Mouse (Mus musculus) midbrain, embryonic 11.5 days (tissue): Measurements from ENCODE around the gene Slc22a14. TPM values are rescaled to one million over a fixed set of nuclear protein-coding genes. Genes with fewer than 3 reads are reported as not detected.

Experiments used
- ATAC-seq: fragments of 200-750 bp; cut with Nextera tagmentation; 2 replicates; pipeline ENCODE4 v1.8.0; 2017; ENCODE audit warnings: moderate TSS enrichment, moderate library complexity; ENCODE audit not compliant: low FRiP score
- DNase-seq: peaks from one replicate; pipeline ENCODE4 v3.0.0; 2015; ENCODE audit warnings: low spot score; ENCODE audit errors: missing footprints
- H3K27ac ChIP-seq: fragments of 300-500 bp; sonication (generic); 2 replicates; pipeline ENCODE4 v1.5.1; 2014; ENCODE audit warnings: low read depth, low read length
- H3K27me3 ChIP-seq: fragments of 300-500 bp; sonication (generic); 2 replicates; pipeline ENCODE4 v1.6.1; 2014; ENCODE audit warnings: mild to moderate bottlenecking, low read length, moderate library complexity, mixed read lengths; ENCODE audit not compliant: control insufficient read depth, insufficient read depth
- H3K36me3 ChIP-seq: fragments of 300-500 bp; sonication (generic); 2 replicates; pipeline ENCODE4 v1.6.1; 2014; ENCODE audit warnings: mild to moderate bottlenecking, low read length, moderate library complexity, mixed read lengths; ENCODE audit not compliant: control insufficient read depth, insufficient read depth
- H3K4me1 ChIP-seq: fragments of 300-500 bp; sonication (generic); 2 replicates; pipeline ENCODE4 v1.6.1; 2014; ENCODE audit warnings: low read length; ENCODE audit not compliant: control insufficient read depth, insufficient read depth
- H3K4me2 ChIP-seq: fragments of 300-500 bp; sonication (generic); 2 replicates; pipeline ENCODE4 v1.6.1; 2014; ENCODE audit warnings: mild to moderate bottlenecking, moderate library complexity
- H3K4me3 ChIP-seq: fragments of 300-500 bp; sonication (generic); 2 replicates; pipeline ENCODE4 v1.5.1; 2014; ENCODE audit warnings: low read depth, low read length
- H3K9ac ChIP-seq: fragments of 300-500 bp; sonication (generic); 2 replicates; pipeline ENCODE4 v1.6.1; 2014; ENCODE audit warnings: low read length
- H3K9me3 ChIP-seq: fragments of 300-500 bp; sonication (generic); 2 replicates; pipeline ENCODE4 v1.6.1; 2016; ENCODE audit warnings: low read length; ENCODE audit not compliant: control insufficient read depth
- WGBS: fragments of 180-500 bp; shearing (Covaris S2); extraction: QIAGEN DNeasy Blood & Tissue Kit; methylation state at CpG from one replicate; pipeline ENCODE4 v1.1.7; 2014; 5-methylcytosine and 5-hydroxymethylcytosine counted together
- polyA plus RNA-seq: library from polyadenylated mRNA; unstranded; fragments of >200 nt; fragmentation: Nextera tagmentation; extraction: Ambion mirVana; gene quantifications from 2 replicates; pipeline ENCODE4 v1.2.1, GENCODE M21; 2014

Gene Slc22a14
- polyA plus RNA-seq, 1 experiment from 2014 or later: not detected

DNA sequence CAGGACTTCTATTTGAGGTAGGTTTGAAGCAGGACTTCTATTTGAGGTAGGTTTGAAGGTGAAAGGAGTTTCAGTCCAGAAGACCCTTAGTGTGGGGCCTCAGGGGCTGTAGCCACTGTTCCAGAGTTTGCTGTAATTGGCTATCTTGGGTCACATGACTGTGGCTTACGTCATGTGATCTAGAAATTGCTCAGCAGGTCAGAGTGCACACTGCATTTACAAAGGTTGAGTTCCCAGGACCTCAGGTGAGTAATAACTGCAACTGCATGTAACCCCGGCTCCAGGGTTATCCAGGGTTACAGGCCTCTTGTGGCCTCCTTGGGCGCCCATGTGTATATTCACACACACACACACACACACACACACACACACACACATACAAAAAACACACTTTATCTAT lies 3.0 kb upstream of the Slc22a14 start:
- no peaks in the 10 kb centered on the region for H3K9me3 ChIP-seq
- DNase-seq: peak; percentile 17
- no peaks in the 10 kb centered on the region for H3K36me3 ChIP-seq
- no peaks in the 10 kb centered on the region for H3K4me1 ChIP-seq
- H3K4me2 ChIP-seq: no peak overlapping the region
- H3K27ac ChIP-seq: no peak overlapping the region
- H3K4me3 ChIP-seq: no peak overlapping the region
- no peak overlapping the region for H3K9ac ChIP-seq
- ATAC-seq: no peak
- no peaks in the 10 kb centered on the region for H3K27me3 ChIP-seq
- 97% methylated on average over 3 of the region's 3 CpGs for WGBS

DNA sequence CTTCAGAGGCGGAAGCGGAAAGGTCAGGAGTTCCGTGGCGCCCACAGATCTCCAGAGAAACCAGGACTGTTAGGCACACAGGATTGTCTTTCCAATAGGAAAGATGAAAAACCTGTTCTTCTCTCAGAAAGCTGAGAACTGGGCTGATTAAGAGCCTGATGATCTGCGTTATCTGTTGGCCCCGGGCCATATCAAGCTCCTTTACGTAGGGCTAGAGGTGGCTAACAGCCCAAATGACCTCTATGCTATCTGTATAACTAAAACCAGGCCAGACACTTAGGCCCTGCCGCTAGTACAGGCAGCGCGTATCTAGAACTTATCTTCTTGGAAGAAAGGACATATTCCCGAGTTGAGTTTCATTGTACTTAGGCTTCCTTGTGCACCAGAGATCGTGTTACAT lies 2.1 kb downstream of the Slc22a14 start:
- DNase-seq (no peak), ATAC-seq (no peak)
- H3K27me3 ChIP-seq: no peaks in the 10 kb centered on the region
- no peak overlapping the region for H3K4me3 ChIP-seq
- H3K36me3 ChIP-seq: no peaks in the 10 kb centered on the region
- no peak overlapping the region for H3K9ac ChIP-seq
- H3K27ac ChIP-seq: no peak overlapping the region
- no peaks in the 10 kb centered on the region for H3K4me1 ChIP-seq
- 92% methylated on average over 12 of the region's 12 CpGs for WGBS
- no peaks in the 10 kb centered on the region for H3K9me3 ChIP-seq
- no peak overlapping the region for H3K4me2 ChIP-seq

DNA sequence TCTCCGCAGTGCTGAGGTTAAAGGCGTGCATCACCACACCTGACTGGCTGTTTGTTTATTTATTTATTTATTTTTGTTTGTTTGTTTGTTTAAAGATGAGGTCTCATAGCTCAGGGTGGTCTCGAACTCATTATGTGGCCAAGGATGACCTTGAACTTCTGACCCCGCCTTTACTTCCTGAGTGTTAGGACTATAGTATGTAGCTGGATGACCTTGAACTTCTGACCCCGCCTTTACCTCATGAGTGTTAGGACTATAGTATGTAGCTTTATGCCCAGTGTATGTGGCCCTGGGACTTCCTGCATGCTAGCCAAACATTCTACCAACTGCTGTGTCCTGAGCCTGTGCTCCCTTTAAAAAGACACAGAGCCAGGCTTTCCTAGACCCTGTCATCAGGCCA lies 3.9 kb downstream of the Slc22a14 start:
- WGBS: 96% methylated on average over 5 of the region's 5 CpGs
- no peaks in the 10 kb centered on the region for H3K27me3 ChIP-seq
- no peak for DNase-seq
- H3K9ac ChIP-seq: no peak overlapping the region
- no peaks in the 10 kb centered on the region for H3K9me3 ChIP-seq
- no peak overlapping the region for H3K27ac ChIP-seq
- H3K4me3 ChIP-seq: no peak overlapping the region
- no peak for ATAC-seq
- H3K36me3 ChIP-seq: no peaks in the 10 kb centered on the region
- no peaks in the 10 kb centered on the region; the same call in 1 of the 2 replicates for H3K4me1 ChIP-seq
- H3K4me2 ChIP-seq: no peak overlapping the region

- peak overlapping the region; percentile 93 for H3K4me2 ChIP-seq
- no peaks in the 10 kb centered on the region for H3K36me3 ChIP-seq
- no peaks in the 10 kb centered on the region for H3K9me3 ChIP-seq
- no peaks in the 10 kb centered on the region; the same call in 1 of the 2 replicates for H3K4me1 ChIP-seq
- H3K9ac ChIP-seq: peak overlapping the region; percentile 77
- 42% methylated on average over 9 of the region's 9 CpGs for WGBS
- H3K4me3 ChIP-seq: peak overlapping the region; percentile 64
- no peak overlapping the region for H3K27ac ChIP-seq
- DNase-seq (no peak), ATAC-seq (no peak)
- no peaks in the 10 kb centered on the region for H3K27me3 ChIP-seq
Measured at GRCm38 (mm10) chr9:119358058-119358429, 7.3 kb downstream of the Slc22a14 start.

DNA sequence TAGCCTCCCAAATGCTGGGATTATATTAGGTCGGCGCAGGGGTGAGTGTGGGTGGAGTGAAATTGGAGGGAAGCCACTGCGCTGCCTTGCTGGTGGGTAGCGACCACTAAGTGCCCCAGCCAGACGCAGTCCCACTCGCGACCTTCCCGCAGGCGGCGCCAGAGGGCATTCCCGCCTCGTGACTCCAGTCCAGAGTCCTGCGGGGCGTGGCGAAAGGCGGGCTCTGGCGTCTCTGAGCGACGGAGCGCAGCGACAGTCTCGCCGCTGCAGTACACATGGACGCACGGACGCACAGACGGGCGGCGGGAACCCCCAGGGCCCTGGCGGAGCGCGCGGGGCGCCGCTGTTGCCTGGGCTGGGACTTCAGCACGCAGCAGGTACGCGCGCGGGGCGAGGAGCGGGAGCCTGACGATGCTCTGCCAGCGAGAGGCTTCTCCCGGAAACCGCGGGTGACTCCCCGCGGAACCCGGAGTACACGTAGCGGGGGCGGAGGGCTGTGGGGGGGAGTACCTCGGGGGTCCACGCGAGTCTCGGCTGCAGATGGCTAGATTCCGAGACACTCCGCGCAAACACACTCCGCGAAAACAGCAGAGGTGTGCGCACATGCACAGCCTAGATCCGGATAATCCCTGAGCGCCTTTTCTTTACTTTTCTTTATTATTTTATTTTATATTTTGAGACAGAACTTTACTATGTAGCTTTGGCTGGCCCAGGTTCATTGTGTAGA lies 7.9 kb downstream of the Slc22a14 start, which contains the start of gene Xylb:
Xylb (plus strand) TSS at position 51 of the 727 bp plus-strand sequence.
- WGBS: 3% methylated on average over 65 of the region's 65 CpGs
- DNase-seq (peak; percentile 99), ATAC-seq (peak; percentile 91)
- no peaks in the 10 kb centered on the region for H3K9me3 ChIP-seq
- H3K27ac ChIP-seq: no peak within 1 kb of the TSS
- no peaks in the 10 kb centered on the region; the same call in 1 of the 2 replicates for H3K4me1 ChIP-seq
- H3K4me3 ChIP-seq: peak within 1 kb of the TSS; percentile 64
- H3K9ac ChIP-seq: peak within 1 kb of the TSS; percentile 77
- H3K36me3 ChIP-seq: no peaks in the 10 kb centered on the region
- H3K27me3 ChIP-seq: no peaks in the 10 kb centered on the region
- peak within 1 kb of the TSS; percentile 93 for H3K4me2 ChIP-seq

DNA sequence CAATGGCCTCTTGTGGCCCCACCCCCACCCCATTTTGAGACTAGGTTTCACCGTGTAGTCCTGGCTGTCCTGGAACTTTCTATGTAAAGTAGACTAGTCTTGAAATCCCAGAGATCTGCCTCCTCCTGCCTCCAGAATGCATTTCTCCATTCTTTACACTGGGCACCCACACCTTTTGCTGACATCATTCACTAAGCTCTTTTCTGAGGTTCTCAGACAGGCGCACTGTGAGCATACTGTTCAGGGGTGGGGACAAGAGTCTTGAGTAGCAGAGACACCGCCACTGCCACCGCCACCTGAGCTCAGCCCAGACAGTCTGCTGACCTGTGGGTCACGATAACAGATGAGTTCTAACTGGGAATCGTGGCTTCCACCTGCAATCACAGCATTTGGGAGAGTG lies 9.4 kb downstream of the Slc22a14 start:
- Histone ChIP-seq H3K9me3 (no peaks in the 10 kb centered on the region), H3K36me3 (0 out of 2 replicates have a peak, but pooled peaks cover 1% of the 10 kb centered on the region), H3K27me3 (no peaks in the 10 kb centered on the region), H3K4me2 (no peak overlapping the region), H3K4me3 (no peak overlapping the region), H3K4me1 (no peaks in the 10 kb centered on the region; the same call in 1 of the 2 replicates), H3K27ac (no peak overlapping the region), H3K9ac (no peak overlapping the region)
- WGBS: 91% methylated on average over 6 of the region's 6 CpGs
- ATAC-seq (no peak), DNase-seq (peak; percentile 75)

DNA sequence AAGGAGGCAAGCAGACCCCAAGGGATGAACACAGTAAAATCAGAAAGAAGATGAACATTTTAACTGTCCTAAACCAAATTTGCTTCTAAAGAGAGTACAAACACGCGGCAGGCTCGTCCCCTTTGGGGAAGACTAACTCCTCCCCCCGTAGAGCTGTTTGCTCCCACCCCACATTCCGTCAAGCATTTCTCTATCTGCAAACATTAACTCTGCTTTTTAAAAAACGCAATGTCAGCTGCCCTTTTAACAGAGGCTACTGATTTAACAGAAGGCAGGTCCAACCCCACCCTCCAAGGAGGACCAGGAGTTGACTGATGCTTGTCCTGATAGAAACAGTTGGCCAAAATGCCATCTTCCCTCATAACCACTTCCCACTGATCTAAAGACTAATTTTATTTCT lies 11.4 kb downstream of the Slc22a14 start:
- ATAC-seq: no peak
- Histone ChIP-seq H3K4me2 (no peak overlapping the region), H3K4me1 (no peaks in the 10 kb centered on the region; the same call in 1 of the 2 replicates), H3K4me3 (no peak overlapping the region), H3K27me3 (no peaks in the 10 kb centered on the region), H3K9ac (no peak overlapping the region), H3K36me3 (peaks cover 8% of the 10 kb centered on the region), H3K9me3 (no peaks in the 10 kb centered on the region), H3K27ac (no peak overlapping the region)
- peak; percentile 28 for DNase-seq
- 80% methylated on average over 6 of the region's 6 CpGs for WGBS

DNA sequence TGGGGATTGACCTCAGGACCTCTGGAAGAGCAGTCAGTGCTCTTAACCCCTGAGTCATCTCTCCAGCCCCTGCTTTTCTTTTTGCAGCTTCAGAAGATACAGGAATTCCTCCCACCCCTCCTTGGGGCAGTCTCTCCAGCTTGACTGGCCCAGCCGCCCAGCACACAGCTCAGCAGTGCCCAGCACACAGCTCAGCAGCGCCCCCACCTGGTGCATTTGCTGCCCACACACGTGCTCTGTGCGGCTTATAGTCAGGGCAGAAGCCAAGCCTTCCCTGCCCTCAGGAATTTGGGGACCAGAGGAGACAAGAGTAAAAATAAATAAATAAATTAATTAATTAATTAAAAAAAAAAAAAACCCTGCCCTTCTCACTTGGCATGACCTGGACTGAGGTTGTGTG lies 13.3 kb downstream of the Slc22a14 start:
- peaks cover 8% of the 10 kb centered on the region for H3K36me3 ChIP-seq
- no peak overlapping the region for H3K4me2 ChIP-seq
- H3K9ac ChIP-seq: no peak overlapping the region
- H3K9me3 ChIP-seq: no peaks in the 10 kb centered on the region
- no peaks in the 10 kb centered on the region for H3K27me3 ChIP-seq
- H3K4me1 ChIP-seq: no peaks in the 10 kb centered on the region
- ATAC-seq (peak; percentile 83), DNase-seq (peak; percentile 99)
- H3K4me3 ChIP-seq: no peak overlapping the region
- no peak overlapping the region for H3K27ac ChIP-seq
- WGBS: 19% methylated on average over 4 of the region's 4 CpGs

DNA sequence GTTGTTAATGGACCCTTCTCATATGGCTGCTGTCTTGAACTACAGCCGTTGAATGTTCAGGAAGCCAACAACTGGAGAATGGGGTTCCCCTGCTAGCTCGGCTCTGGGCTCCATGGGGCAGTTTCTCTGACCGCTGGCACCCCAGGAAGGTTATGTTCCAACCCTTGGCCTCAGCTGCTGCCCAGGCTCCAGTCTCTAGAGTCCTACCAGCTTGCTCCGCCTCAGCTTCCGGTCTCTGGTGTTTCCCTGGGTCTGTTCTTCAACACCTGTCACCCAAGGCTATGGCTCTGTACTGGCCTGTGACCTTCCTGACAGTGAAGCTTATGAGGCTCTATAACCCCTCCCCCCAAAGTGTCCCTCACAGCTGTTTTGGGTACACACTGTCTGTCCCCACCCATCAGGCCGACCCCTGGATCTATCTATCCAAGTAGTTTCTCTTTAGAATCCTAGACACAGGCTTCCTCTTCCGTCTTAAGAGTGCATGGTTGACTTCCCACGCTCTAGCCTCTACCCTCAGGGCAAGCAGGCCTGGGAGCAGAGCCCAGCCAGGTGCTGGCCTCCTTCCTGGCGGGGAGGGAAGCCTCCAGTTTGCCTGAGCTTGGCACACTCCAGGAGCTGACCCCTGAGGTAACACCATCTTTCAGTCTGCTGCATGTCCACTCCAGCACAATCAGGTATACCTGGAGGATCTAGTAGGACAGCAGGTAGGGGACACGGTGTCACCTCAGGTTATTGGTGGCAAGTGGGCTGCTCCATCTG lies 14.2 kb downstream of the Slc22a14 start:
- Histone ChIP-seq H3K27me3 (no peaks in the 10 kb centered on the region), H3K36me3 (peaks cover 9% of the 10 kb centered on the region), H3K27ac (no peak overlapping the region), H3K9me3 (no peaks in the 10 kb centered on the region), H3K4me1 (no peaks in the 10 kb centered on the region), H3K9ac (no peak overlapping the region), H3K4me2 (no peak overlapping the region), H3K4me3 (no peak overlapping the region)
- DNase-seq (peak; percentile 51), ATAC-seq (no peak)
- 89% methylated on average over 10 of the region's 10 CpGs for WGBS
